Mouse (Mus musculus): ENCODE results near the gene Ak4.

DNA sequence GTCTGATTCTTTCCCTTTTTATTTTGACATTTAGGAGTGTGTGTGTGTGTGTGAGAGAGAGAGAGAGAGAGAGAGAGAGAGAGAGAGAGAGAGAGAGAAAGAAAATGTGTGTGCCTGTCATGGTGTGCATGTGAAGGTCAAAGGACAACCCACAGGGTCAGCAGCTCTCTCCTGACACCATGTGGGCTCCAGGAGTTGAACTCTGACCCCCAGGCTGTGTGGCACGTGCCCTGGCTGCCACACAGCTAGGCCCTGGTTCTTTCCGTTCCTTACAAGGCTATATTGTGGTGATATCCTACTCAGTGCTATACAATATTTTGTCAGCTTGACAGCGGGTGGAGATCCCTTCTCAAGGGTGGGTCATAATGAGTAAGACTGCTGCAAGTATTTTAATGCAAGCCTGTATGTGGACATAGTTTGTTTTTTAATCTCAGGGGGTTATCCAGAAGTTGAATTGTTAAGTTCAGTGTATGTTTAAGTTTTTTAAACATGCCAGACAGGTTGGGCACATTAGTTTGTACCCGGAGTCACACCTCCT, 49.3 kb upstream of the Ak4 start:
- TF ChIP-seq POLR2A (IDR thresholded peaks at IDR 0.05; ENCODE audit: control insufficient read depth, extremely low read depth, insufficient read depth, low read length, poor library complexity) (no peak), CTCF (IDR thresholded peaks at IDR 0.05; ENCODE audit: borderline replicate concordance, control insufficient read depth, extremely low read depth, insufficient read depth, low read length, poor library complexity) (no peak)

Data from thymus, adult 2 months (tissue).